ENCODE assay signal across 17 mouse cellular contexts in the genomic region with DNA sequence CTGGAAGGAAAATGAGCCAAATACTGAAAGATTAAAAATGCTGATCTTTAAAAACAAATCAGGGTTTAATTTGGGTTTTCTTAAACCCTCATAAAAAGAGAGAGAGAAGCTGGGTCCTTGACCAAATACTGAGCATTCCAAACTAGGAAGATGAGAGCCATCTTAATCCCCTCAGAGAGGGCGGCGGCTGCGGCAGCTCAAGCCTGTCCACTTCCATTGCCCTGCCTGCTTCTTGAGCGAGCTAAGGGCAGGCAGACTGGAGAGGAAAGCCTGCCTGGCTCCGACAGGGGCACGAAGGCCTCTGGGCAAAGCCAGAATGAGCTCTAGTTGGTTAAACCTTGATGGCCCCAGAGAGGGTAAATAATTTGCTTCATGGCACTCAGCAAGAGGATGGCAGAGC.
"Had no signal": no experiment of that assay in that cellular context is flagged by ENCODE, and none has a peak within 500 bp of the region (broad histone marks: within the 10 kb centered on the region; RNA-seq: fewer than 3 reads in every experiment).

No protein-coding gene starts in this region.

- H3K27me3 ChIP-seq: midbrain, embryonic 15.5 days; neural tube, embryonic 13.5 days had no signal

- H3K4me2 ChIP-seq: liver, embryonic 13.5 days; midbrain, embryonic 11.5 days; midbrain, embryonic 15.5 days; neural tube, embryonic 13.5 days had no signal

- H3K4me3 ChIP-seq: liver, embryonic 13.5 days; midbrain, embryonic 15.5 days; neural tube, embryonic 13.5 days had no signal

- H3K36me3 ChIP-seq: liver, embryonic 13.5 days; midbrain, embryonic 15.5 days; neural tube, embryonic 13.5 days had no signal

- ATAC-seq: hindbrain, postnatal 0 days; liver, postnatal 0 days; midbrain, embryonic 15.5 days had no signal

- H3K9me3 ChIP-seq: liver, embryonic 13.5 days; midbrain, embryonic 15.5 days; neural tube, embryonic 13.5 days had no signal

- DNase-seq: kidney, adult 11 months; kidney, adult 9 months; kidney, postnatal 36 days; layer of hippocampus, adult 9-11 months; layer of hippocampus, postnatal 36 days; liver; liver, embryonic 13.5 days; liver, postnatal 0 days; retina, postnatal 1 day; right cerebral cortex, postnatal 4 days; spleen, adult 18-20 months; thymus, adult 2 months; thymus, postnatal 25 days had no signal

- H3K9ac ChIP-seq: liver, embryonic 13.5 days; liver, postnatal 0 days; midbrain, embryonic 15.5 days; neural tube, embryonic 13.5 days had no signal

- H3K4me1 ChIP-seq: midbrain, embryonic 15.5 days; neural tube, embryonic 13.5 days had no signal

- H3K27ac ChIP-seq: hindbrain, postnatal 0 days; liver, embryonic 13.5 days; midbrain, embryonic 15.5 days; neural tube, embryonic 13.5 days had no signal
